Mouse (Mus musculus) ES-E14 (cell line): ENCODE measurements around the gene Emc8. TPM values are rescaled to one million over a fixed set of nuclear protein-coding genes. Genes with fewer than 3 reads are reported as not detected.

ENCODE experiments used
- DNase-seq: peaks from one replicate; pipeline ENCODE4 v3.0.0-alpha.2; 2013; ENCODE audit warnings: low read depth, low spot score
- H3K27ac ChIP-seq: 2 replicates; pipeline ENCODE4 v1.5.1; 2012; ENCODE audit warnings: low read depth, mild to moderate bottlenecking, low read length, moderate library complexity, mixed read lengths; ENCODE audit not compliant: poor library complexity, insufficient read depth, severe bottlenecking
- H3K36me3 ChIP-seq: 2 replicates; pipeline ENCODE4 v1.6.1; 2012; ENCODE audit warnings: mild to moderate bottlenecking, low read length, moderate library complexity, mixed read lengths; ENCODE audit not compliant: control insufficient read depth, poor library complexity, insufficient read depth, severe bottlenecking
- H3K4me1 ChIP-seq, 2 experiments: fragments of 150-350 bp in 1 of 2; sonication (generic) in 1 of 2; 2 replicates each; pipeline ENCODE4 v1.6.1; 2012; ENCODE audit warnings: low read length in 2 of 2, mild to moderate bottlenecking in 1 of 2, mixed read lengths in 1 of 2; ENCODE audit not compliant: control insufficient read depth in 2 of 2, insufficient read depth in 2 of 2, poor library complexity in 1 of 2
- H3K4me3 ChIP-seq, 2 experiments: fragments of 150-350 bp in 1 of 2; sonication (generic) in 1 of 2; 2 replicates each; pipeline ENCODE4 v1.5.1; 2012; ENCODE audit warnings: low read length in 2 of 2, low read depth in 1 of 2, mild to moderate bottlenecking in 1 of 2, mixed read lengths in 1 of 2; ENCODE audit not compliant: insufficient read depth in 1 of 2, poor library complexity in 1 of 2, severe bottlenecking in 1 of 2
- H3K9ac ChIP-seq: 2 replicates; pipeline ENCODE4 v1.6.1; 2012; ENCODE audit warnings: low read depth, mild to moderate bottlenecking, low read length, mixed read lengths; ENCODE audit not compliant: poor library complexity, insufficient read depth, severe bottlenecking
- H3K9me3 ChIP-seq: fragments of 150-350 bp; sonication (generic); 2 replicates; pipeline ENCODE4 v1.6.1; 2012; ENCODE audit warnings: low read depth, mild to moderate bottlenecking, low read length; ENCODE audit not compliant: control insufficient read depth, insufficient read depth
- CHD2 ChIP-seq: IDR thresholded peaks from 2 replicates; pipeline ENCODE4 v1.6.1; 2014; ENCODE audit warnings: mild to moderate bottlenecking, low read depth, low read length, inconsistent platforms
- HCFC1 ChIP-seq: IDR thresholded peaks from 2 replicates; pipeline ENCODE4 v1.6.1; 2012; ENCODE audit warnings: low read length, inconsistent platforms, borderline replicate concordance; ENCODE audit not compliant: insufficient read depth
- MAFK ChIP-seq: IDR thresholded peaks from 2 replicates; pipeline ENCODE4 v1.6.1; 2014; ENCODE audit warnings: mild to moderate bottlenecking, low read depth, low read length, inconsistent platforms; ENCODE audit not compliant: insufficient read depth
- ZC3H11A ChIP-seq: IDR thresholded peaks from 2 replicates; pipeline ENCODE4 v1.6.1; 2012; ENCODE audit warnings: low read depth, mild to moderate bottlenecking, inconsistent platforms, low read length, borderline replicate concordance
- ZNF384 ChIP-seq: IDR thresholded peaks from 2 replicates; pipeline ENCODE4 v1.6.1; 2012; ENCODE audit warnings: low read depth, low read length, inconsistent platforms
- in situ Hi-C, 2 experiments: fragments of 600-800 bp; cut with MboI; formaldehyde crosslinking; loops; one replicate each; pipeline ENCODE4 v1.15.1; 2025; ENCODE audit warnings: low sequenced_read_pairs in 2 of 2, inconsistent platforms in 1 of 2; ENCODE audit not compliant: unreplicated experiment in 2 of 2
- total RNA-seq: library from RNA; depleted of rRNA; stranded (reverse); fragments of 300-350 nt; gene quantifications from 2 replicates; pipeline ENCODE4 v1.2.3, GENCODE M21; 2012

Gene Emc8
- total RNA-seq, 1 experiment = 332 TPM

- no peak for TF ChIP-seq MAFK
- no peak for TF ChIP-seq HCFC1
- TF ChIP-seq CHD2 = no peak
- no peak for TF ChIP-seq ZC3H11A
- no peak for TF ChIP-seq ZNF384
- Histone ChIP-seq H3K9ac (no peak overlapping the region), H3K36me3 (no peaks in the 10 kb centered on the region; the same call in 1 of the 2 replicates), H3K4me3 (no peak overlapping the region), H3K4me1 (peaks cover 6 to 26% of the 10 kb centered on the region in 2 experiments; a peak in 3 of 4 replicates), H3K9me3 (no peaks in the 10 kb centered on the region), H3K27ac (no peak overlapping the region)
- no peak for DNase-seq
- in situ Hi-C loops = no loop called here
Observed at GRCm38 (mm10) chr8:120627298-120627697, 41.1 kb downstream of the Emc8 start.

GRCm38 (mm10) chr8:120626461-120626860, 41.9 kb downstream of the Emc8 start:
- H3K4me3 ChIP-seq = peak overlapping the region; percentile 57
- H3K36me3 ChIP-seq = no peaks in the 10 kb centered on the region; the same call in 1 of the 2 replicates
- peak overlapping the region; percentile 71; the same call in 1 of the 2 replicates for H3K27ac ChIP-seq
- peak overlapping the region; percentile 76; the same call in 1 of the 2 replicates for H3K9ac ChIP-seq
- H3K4me1 ChIP-seq = peaks cover 5 to 31% of the 10 kb centered on the region in 2 experiments; a peak in 3 of 4 replicates
- in situ Hi-C loops = no loop called here
- H3K9me3 ChIP-seq = no peaks in the 10 kb centered on the region
- TF ChIP-seq ZNF384 (no peak), HCFC1 (no peak), ZC3H11A (no peak), CHD2 (no peak), MAFK (no peak)
- peak; percentile 78 for DNase-seq

GRCm38 (mm10) chr8:120623608-120624007, 44.8 kb downstream of the Emc8 start:
- peaks cover 3 to 33% of the 10 kb centered on the region in 2 experiments; a peak in 3 of 4 replicates for H3K4me1 ChIP-seq
- H3K27ac ChIP-seq = no peak overlapping the region
- in situ Hi-C loops = no loop called here

DNA sequence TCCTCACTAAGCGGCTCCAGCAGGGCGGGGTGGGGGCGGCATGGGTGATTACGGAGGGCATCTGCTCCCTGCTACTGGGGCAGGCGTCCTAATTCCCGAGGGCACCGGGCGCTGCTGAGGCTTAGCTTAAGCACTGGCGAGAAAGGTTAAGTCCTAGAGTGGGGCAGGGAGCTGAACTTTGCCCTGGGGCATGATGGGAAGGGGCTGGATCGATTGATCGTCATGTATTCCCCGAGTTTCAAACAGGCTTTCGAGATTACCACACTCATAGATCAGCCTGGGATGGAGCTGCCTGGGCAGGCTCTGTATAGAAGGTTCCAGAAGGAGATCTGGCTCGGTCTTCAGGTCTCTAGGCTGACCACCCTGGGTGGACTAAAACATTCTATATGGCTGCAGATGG, 46.2 kb downstream of the Emc8 start:
- in situ Hi-C loops = no loop called here
- Histone ChIP-seq H3K4me3 (peak overlapping the region in 1 of 2 experiments; percentile 42; a peak in 2 of 4 replicates), H3K9me3 (no peaks in the 10 kb centered on the region), H3K9ac (peak overlapping the region; percentile 49; the same call in 1 of the 2 replicates), H3K4me1 (peaks cover 7 to 36% of the 10 kb centered on the region in 2 experiments), H3K27ac (peak overlapping the region; percentile 34; the same call in 1 of the 2 replicates), H3K36me3 (no peaks in the 10 kb centered on the region; the same call in 1 of the 2 replicates)
- TF ChIP-seq ZC3H11A (no peak), MAFK (no peak), CHD2 (no peak), HCFC1 (no peak), ZNF384 (no peak)
- DNase-seq = no peak

More at GRCm38 (mm10) chr8:120623608-120624007, 44.8 kb downstream of the Emc8 start:
- no peak for DNase-seq
- H3K9me3 ChIP-seq = no peaks in the 10 kb centered on the region
- no peak overlapping the region for H3K4me3 ChIP-seq
- no peaks in the 10 kb centered on the region; the same call in 1 of the 2 replicates for H3K36me3 ChIP-seq
- TF ChIP-seq MAFK (no peak), ZC3H11A (no peak), HCFC1 (no peak), CHD2 (no peak), ZNF384 (no peak)
- H3K9ac ChIP-seq = no peak overlapping the region
